8 mouse cellular contexts compared by ENCODE assay signal in the genomic region with DNA sequence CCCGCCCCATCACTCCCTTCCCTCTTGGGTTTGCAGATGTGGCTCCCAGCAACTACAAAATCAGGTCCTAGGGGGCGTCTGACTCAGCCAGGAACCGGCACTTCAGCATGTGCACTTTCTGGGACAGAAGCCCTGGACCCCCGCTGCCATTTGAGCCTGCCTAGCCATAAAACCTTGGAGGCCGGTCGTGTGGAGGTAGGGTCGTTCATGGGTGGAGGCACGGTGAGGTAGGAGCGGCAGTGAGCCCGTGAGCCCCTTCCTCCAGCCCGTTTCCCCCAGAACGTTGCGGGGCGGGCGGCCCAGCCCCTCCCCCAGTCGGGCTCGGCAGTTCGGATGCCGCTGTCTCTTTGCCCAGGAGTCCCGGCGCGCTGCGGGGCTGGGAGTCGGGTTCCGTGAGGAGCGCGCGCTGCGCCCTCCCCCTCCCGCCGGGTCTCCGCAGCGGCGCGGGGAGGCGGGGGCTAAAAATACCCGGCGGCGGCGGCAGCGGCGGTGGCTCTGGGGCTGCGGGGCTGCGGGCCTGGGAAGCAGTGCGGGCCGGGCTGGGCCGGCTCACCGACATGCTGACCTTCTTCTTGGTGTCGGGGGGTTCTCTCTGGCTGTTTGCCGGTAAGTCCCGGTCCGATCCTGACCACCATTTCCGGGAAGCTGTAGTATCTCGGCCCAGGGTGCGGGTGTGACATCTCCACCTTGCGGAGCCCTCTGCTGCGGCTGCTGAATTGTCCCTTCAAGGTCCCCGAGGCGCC. TPM values are rescaled to one million over a fixed set of nuclear protein-coding genes. Genes with fewer than 3 reads are reported as not detected.
DNase-seq lines count a peak whose midpoint lies in the region; ATAC-seq lines count a peak whose summit lies in the region.

A gene (plus strand): TSS at position 71 of the 743 bp plus-strand sequence.

- no peak for DNase-seq in frontal cortex, postnatal 25 days (ENCODE audit: low spot score in 2 of 2)
- peak; percentile 38 for DNase-seq in CD4-positive helper T cell, adult 2 months (ENCODE audit: low read depth, low spot score)
- peak; percentile 74 for DNase-seq in cerebellum, adult 9-10 months
- DNase-seq in gastrocnemius, adult 8-10 months (ENCODE audit: low spot score in 2 of 2): no peak
- DNase-seq in layer of hippocampus, adult 9-11 months: peak; percentile 47
- peak; percentile 88 for DNase-seq in midbrain, embryonic 14.5 days
- peak; percentile 8 for DNase-seq in yolk sac, embryonic 10.5 days (ENCODE audit: low spot score)

- H3K4me3 ChIP-seq in midbrain, embryonic 14.5 days (replicated peaks; ENCODE audit: low read depth, low read length): peak within 1 kb of the TSS; percentile 66

- peak; percentile 49 for ATAC-seq in frontal cortex, adult (ENCODE audit: low TSS enrichment)
- ATAC-seq in midbrain, embryonic 14.5 days (ENCODE audit: low FRiP score, low TSS enrichment): peak; percentile 80

- H3K4me1 ChIP-seq in midbrain, embryonic 14.5 days (ENCODE audit: control insufficient read depth, insufficient read depth, low read length): peaks cover 32% of the 10 kb centered on the region

- no peaks in the 10 kb centered on the region for H3K9me3 ChIP-seq in midbrain, embryonic 14.5 days (ENCODE audit: control insufficient read depth, low read length)

- H3K27ac ChIP-seq in midbrain, embryonic 14.5 days (replicated peaks; ENCODE audit: low read depth, low read length): peak within 1 kb of the TSS; percentile 93

- WGBS in midbrain, embryonic 14.5 days: under 1% methylated on average over 48 of the region's 59 CpGs

- H3K36me3 ChIP-seq in midbrain, embryonic 14.5 days (ENCODE audit: control insufficient read depth, insufficient read depth, low read length): no peaks in the 10 kb centered on the region

- H3K27me3 ChIP-seq in midbrain, embryonic 14.5 days (ENCODE audit: control insufficient read depth, insufficient read depth, low read length): no peaks in the 10 kb centered on the region

- H3K9ac ChIP-seq in midbrain, embryonic 14.5 days (replicated peaks; ENCODE audit: low read length): peak within 1 kb of the TSS; percentile 89

- H3K4me2 ChIP-seq in midbrain, embryonic 14.5 days (ENCODE audit: low read length): peak within 1 kb of the TSS; percentile 85

RNA-seq across cellular contexts. Expression of the gene that starts here (rescaled TPM):
- 10 to 100 TPM; 26.2 to 31.9 (median 29.0) TPM for total RNA-seq in gastrocnemius, adult 8-10 months (2022)
- 38.4 and 40.9 TPM in 2 replicates for polyA plus RNA-seq in midbrain, embryonic 14.5 days (2014; fragmentation: Nextera tagmentation; extraction: Ambion mirVana)

Comparison
In these comparisons a context has a peak if more than half of its experiments do, and no peak if none do; other contexts are left out.
1. DNase-seq: peak in CD4-positive helper T cell, adult 2 months (single experiment), cerebellum, adult 9-10 months (single experiment), layer of hippocampus, adult 9-11 months (single experiment), midbrain, embryonic 14.5 days (single experiment) and yolk sac, embryonic 10.5 days (single experiment); none in frontal cortex, postnatal 25 days (0 of 2) and gastrocnemius, adult 8-10 months (0 of 2).